Mouse (Mus musculus) cerebral cortex, adult 2 months (tissue): ENCODE data around the gene Rybp.

ENCODE experiments used
- WGBS: fragments of 180-500 bp; shearing (Covaris S2); methylation state at CpG from one replicate; pipeline ENCODE4 v1.1.7; 2018; 5-methylcytosine and 5-hydroxymethylcytosine counted together

Rybp gene

DNA sequence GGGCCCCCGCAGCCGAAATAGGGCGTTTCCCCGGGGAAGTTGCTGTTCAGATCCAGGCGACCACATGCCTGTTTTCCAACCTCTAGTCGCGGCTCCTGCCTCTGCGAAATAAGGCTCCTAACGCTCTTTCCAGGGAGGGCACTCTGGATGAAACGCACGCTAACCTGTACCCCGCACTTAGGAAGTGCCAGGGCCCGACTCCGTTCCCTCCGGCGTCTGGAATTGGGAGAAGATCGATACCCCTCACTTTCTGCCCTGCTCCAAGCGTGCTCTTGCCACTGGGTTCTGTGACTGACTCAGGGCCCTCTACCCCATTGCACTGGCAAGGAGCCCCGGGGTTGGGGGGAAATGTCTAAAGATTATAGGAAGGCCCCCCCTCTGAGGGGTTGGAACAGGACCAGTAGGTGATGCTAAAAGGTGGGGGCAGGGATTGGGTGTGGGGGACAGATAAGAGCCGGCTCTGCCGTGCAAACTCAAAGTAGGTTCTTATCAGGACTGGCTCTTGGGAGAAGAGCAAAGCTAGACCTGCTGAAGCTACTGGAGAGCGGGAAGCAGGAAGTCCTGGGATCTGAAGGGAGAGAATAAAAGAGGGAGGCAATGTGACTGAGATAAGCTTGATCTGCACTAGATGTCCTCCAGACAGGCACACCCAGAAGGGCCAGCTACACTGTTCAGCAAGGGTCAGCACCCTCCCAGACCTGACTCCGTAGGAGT lies 888 bp upstream of the Rybp start:
- 9% methylated on average over 23 of the region's 23 CpGs for WGBS

DNA sequence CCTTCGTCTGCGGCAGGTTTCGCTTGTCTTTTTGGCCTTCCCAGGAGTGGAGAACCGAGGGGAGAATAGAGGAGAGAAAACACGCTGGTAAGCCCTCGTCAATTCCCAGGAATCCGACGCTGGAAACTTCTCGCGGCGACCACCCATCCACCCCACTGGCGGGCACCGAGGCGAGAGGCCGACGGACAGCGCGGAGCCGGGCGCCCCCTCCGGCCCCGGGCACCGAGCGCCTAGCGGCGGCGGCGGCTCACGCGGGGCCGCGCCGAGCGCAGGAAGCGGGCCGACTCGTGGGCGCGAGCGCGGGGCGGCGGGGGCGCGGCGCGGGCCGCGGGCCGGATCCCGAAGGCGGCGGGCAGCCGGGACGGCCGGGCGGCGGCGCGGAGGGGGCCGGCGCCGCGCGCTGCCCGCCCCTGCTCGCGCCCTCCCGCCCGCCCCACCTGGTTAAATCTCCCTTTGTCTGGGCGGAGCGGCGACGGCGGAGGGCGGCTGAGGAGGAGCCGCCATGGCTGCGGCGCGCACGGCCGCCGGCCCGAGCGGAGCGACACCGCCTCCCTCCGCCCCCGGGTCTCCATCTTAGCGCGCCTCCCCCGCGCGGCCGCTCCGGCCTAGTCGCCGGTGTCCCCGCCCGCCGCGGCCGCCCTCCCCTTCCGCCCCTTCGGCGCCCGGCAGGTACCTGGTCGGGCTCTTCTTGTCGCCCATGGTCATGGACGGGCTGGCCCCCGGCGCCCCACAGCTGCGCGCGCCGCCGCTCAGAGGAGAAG lies 532 bp downstream of the Rybp start:
- 2% methylated on average over 117 of the region's 117 CpGs for WGBS

DNA sequence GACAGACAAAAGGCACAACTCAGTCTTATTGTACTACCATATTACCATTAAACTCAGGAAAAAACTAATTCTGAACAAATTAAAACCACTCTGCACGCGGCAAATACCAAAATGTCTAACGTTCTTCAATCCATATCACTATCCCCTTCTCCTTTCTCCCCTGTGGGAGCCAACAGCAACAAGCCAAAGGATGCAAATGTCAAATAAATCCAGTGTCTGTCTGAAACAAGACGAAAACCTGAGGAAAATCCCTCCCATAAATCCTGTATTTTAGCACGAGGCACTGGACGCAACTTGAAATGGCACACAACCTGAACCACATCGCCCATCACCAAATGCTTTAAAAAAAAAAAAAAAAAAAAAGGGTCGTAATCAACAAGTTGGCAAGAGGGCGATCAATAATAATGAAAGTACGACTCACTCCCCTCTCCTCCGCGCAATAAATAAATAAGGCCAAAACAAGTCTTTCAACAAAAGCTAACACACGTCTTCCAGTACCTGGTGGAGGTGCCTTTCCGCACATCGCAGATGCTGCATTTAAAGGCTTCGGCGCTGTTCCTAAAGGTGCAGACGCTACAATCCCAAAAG lies 1.2 kb downstream of the Rybp start:
- WGBS, result 6% methylated on average over 18 of the region's 18 CpGs

DNA sequence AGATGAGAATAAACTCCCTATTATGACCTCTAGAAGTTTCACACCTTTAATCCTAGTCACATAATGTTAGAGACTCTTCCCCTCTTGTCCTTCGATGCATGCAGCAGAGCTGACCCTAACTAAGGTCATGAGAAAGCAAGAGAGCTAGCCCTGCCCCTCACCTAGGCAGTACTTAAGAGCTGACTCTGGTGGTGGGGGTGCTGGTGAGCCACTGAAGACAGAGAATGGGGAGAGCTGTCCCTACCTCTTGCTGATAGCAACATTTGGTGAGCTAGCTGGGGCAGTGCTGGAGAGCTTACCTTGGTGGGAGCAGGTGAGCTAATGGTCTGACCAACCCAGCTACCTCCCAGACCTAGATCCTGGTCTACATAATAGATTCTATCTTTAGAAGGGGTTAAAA lies 8.4 kb downstream of the Rybp start:
- 90% methylated on average over 1 of the region's 1 CpGs for WGBS

DNA sequence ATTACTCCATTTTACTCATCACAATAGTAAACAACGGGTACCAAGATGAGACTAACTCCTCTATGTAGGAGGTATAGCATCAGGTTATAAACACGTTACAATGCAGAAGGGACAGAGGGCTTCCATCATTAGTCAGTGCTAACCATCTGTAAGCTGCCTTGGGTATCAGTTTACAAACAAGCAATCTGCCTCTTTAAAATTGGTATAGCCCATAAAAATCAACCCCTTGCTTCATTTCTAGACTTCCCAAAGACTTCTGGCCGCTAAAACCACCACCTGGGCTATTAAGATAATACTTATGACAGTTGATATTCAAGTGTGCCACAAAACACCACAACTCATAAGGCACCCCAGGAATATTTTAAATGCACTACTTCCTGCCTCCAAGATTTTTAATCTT lies 10.9 kb downstream of the Rybp start:
- WGBS, result 77% methylated on average over 3 of the region's 3 CpGs

DNA sequence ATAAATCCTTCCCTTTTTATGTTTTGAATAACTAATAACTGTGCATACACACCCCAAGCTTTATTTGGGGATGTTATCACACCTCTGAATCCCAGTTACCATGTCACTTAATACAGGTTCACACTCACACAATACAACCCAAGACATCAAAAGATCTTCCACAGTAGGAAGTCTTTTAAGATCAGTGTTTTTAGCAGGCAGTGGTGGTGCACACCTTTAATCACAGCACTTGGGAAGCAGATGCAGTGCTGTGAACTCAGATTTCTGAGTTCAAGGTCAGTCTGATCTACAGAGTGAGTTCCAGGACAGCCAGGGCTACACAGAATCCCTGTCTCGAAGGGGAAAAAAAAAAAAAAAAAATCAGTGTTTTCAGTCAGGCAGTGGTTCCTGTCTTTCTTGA lies 13.7 kb downstream of the Rybp start:
- 71% methylated on average over 1 of the region's 1 CpGs for WGBS

DNA sequence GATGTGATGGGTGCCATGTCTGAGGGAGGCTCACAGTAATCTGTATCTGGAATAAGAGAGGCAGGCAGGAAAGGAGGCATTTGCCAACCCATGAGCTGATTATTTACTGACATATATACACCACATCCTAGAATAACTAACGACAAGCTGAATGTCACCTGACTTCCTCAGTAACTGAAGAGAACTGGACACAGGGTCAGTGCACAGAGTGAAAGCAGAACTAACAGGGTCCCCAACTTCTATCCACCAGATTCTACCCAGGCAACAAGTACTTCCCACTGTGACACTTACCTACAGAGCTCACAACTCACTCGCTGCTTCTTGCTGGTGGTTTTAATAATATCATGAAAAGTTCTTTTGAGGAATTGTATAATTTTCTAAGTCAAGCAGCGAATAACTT lies 15.3 kb downstream of the Rybp start:
- 75% methylated on average over 3 of the region's 3 CpGs for whole genome bisulfite sequencing

DNA sequence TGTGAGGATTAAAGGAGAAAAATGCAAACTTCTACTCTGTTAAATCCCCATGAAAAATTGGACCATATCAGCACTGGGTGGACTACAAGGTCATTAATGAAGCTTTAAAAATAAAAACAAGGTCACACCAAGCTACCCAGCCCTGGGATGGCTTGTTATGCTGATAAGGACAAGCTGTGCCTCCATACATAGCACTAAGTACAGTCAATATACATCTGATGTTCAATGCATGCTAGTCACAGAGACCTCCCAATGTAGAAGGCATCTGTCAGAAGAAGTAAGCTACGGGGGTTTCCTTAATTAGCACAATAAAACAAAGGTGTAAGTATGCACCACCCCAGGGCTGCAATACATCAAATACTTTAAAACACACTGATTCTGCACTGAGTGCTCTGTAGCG lies 16.5 kb downstream of the Rybp start:
- 78% methylated on average over 2 of the region's 2 CpGs for WGBS

DNA sequence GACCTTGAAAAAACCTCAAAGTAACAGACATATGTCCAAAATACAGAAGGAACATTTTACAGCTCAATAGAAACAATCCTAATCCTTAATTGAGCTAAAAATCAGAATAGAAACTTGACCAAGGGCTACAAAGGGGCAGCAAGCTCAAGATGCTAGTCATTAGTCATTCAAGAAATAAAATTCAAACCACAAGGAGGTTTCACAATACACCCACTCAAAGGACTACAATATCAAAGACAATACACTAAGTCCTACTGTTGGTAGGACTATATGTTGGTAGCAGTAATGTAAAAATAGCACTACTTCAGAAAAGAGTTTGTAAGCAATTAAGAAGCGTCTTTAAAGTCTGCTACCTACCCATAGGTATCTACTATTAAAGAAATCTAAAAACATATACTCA lies 27.7 kb downstream of the Rybp start:
- 96% methylated on average over 1 of the region's 1 CpGs for WGBS

DNA sequence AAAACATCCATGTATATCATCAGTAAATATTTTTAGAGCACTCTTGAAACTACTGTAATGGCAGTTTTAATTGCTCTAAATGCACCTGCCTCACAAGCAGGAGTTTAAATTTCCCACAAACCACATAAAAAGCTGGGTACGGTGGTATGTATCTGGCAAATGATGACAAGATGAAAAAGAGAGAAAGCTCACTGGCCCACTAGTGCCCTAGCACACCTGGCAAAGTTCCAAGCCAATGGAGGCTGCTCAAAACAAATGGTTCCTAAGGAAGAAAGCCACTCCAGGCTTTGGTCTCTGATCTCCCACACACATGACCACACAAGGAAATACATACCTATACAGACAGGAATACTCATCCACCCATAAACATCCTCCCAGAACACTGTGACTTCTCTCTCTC lies 31.9 kb downstream of the Rybp start:
- 63% methylated on average over 1 of the region's 1 CpGs for WGBS

DNA sequence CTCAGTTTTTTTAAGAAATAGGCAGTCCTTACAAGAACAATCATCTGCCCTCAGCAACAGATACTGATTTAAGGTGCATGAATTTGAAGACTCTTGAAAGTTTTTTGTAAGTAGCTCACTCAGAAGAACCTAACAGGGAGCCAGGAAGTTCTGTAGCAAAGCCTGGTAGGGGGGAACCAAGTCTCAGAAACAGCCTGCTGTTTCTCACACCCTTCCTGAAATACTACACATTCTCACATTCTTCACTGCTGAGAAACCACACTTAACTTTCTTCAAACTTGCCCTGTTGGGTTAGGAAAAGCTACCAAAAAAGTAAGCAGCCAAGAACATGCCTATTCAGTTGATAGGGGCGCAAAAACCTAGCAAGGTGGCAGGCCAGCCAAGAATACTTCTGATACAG lies 32.6 kb downstream of the Rybp start:
- 66% methylated on average over 1 of the region's 1 CpGs for WGBS

DNA sequence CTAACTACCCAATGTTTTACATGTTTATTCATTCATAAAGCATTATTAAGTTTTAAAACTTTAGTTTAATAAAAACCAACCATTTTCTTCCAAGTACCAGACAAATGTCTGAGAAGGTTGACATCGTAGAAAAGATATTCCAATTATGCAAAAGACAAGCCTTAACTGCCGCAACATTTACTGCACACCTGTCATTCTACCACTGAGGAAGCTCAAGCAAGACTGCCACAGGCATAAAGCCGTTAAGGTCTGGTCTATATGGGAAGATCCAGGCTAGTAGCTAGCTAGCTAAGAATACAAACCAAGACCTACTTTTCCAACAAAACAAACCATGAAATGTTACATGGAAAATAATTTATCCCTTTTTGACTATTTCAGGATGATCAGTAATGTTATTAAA lies 42.8 kb downstream of the Rybp start:
- WGBS, result 65% methylated on average over 3 of the region's 3 CpGs

DNA sequence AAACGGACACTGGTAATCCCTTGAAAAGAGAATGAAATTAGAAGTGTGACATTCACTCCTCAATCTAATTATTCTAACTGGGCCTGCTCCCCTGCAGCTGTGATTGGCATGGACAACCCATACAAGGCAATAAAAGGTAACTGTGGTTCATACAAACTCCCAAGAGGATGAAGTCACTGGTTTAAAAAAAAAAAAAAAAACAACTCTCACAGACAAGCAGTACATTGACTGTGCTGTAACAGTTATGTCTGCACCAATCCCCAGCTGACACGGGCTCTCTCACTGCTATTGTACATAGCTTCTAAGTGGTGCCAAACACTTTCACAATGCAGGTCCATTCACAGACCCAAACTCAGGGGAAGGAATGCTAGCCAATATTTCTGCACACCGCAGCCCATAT lies 53.8 kb downstream of the Rybp start:
- WGBS, result 53% methylated on average over 3 of the region's 3 CpGs

DNA sequence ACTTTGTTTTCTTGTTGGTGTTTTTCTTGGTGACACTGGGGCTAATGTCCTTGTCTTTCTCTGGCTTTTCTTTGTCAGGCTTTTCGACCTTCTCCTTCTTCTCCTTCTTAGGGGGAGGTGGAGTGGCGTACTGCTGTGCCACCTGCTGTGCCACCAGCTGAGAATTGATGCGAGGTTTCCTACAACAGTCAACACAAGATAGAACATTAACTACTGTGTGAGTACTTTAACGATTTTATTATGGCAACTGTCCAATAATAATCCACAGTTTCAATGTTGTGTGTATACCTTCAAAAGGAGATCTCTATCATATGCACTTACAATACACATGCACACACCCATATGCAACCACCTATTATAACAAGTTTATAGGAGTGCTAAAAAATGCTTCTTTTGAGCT lies 54.2 kb downstream of the Rybp start:
- WGBS, result 57% methylated on average over 4 of the region's 4 CpGs

DNA sequence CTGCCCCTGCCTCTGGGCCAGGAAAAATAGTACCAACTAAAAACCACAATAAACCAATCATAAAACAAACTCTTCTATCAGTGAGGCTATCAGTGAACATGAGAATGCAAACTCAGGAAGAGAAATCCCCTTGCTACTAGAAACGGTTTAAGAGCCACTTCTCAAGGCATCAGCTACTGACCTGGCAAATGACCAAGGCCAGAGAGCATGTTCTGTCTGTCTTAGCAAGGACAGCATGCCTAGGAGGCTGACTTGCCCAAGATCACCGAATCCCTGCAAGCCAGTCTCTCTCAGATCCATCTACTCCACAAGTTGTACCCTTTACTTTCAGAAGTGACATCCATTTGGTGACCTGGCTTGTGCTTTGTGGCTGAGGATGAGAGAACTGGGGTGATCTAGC lies 61.1 kb downstream of the Rybp start:
- 72% methylated on average over 2 of the region's 2 CpGs for WGBS

DNA sequence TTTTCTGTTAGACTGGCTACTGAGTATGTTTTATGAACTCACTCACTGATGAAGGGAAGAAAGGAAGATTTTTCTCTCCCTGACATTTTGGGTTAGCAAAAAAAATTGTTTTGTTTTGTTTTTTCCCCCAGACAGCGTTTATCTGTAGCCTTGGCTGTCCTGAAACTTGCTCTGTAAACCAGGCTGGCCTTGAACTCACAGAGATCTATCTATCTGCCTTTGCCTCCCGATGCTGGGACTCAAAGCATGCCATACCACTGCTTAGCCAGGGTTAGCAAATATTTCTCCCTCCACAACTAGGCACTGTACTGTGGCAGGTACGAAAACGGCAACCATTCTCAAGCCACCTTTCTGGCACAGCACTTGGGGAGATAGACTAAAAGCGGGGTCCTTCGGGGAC lies 63.4 kb downstream of the Rybp start:
- 97% methylated on average over 6 of the region's 6 CpGs for WGBS

DNA sequence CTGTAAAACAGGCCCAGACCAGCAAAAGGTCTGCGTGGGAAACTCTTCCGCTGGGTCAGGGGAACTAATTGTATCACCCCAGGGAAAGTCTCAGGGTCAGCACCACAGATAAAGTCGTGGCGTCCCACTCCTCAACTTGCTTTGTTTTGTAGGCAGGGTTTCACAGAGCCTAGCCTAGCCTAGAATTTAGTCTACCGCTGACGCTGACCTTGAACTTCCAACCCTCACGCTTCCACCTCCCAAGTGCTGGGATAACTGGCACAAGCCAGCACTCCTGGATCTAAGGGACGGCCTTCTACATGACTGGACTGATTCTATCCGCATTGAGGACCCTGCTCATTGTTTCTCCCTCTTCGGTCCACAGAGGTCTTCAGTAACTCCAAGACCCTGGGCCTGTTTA lies 63.9 kb downstream of the Rybp start:
- 97% methylated on average over 10 of the region's 10 CpGs for WGBS

DNA sequence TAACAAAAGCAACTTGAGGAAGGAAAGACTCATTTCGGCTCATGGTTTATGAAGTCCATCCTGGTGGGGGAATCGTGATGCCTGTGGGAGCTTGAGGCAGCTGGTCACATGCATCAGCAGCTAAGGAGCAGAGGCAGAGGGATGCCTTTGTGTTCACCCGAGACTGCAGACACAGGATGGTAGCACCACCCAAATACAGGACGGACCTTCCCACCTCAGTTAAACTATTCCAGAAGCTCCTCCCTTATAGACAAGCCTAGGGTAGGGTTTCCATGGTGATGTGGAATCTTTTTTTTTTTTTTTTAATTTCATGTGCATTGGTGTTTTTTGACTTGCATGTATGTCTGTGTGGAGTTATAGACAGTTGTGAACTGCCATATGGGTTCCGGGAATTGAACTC lies 64.4 kb downstream of the Rybp start:
- 90% methylated on average over 5 of the region's 5 CpGs for WGBS

DNA sequence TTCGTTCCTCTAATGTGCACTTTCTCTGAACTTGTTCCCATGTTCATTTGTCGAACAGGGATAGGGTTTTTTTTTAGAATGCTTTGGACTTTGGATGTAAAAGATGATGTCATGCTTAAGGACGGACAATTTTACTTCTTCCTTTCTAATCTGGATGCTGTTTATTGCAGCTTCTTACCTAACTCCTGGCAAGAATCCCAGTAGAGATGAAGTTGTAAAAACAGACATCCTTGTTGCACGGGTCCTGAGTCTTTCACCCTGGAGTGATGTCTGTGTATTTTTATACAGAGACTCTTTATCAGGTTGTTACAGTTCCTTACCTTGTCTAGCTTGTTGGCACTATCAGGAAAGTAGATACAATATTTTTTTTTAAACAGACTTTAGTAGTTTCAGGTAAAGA lies 65.5 kb downstream of the Rybp start:
- 39% methylated on average over 4 of the region's 4 CpGs for WGBS

DNA sequence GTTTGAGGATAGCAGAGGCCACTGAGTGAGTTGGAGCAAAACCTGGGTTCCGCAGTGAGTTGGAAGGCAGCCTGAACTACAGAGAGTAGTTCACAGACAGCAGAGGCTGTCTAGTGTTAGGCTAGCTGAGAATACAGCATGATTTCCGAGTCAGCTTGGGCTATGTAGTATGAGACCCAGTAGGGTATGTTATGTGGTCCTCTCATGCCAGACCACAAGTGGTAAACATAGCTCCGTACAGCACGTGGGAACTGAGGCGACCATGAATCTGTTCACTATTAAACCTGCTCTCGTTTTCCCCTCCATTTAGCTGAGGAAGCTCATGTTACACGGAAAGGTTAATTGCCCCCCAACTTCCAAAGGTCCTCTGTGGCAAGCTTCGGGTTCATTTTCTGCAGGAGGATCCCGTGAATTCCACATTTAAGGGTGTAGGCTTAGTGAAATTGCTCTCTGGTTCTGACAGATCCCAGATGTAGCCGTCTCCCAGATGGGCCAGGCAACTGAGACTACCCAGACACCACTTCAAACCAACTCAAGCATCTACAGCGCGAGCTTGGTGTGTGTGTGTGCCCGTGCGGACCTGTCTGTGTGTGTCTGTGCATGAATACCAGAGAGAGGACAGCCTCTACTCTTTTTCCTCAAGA lies 66.2 kb downstream of the Rybp start:
- 94% methylated on average over 14 of the region's 14 CpGs for WGBS

DNA sequence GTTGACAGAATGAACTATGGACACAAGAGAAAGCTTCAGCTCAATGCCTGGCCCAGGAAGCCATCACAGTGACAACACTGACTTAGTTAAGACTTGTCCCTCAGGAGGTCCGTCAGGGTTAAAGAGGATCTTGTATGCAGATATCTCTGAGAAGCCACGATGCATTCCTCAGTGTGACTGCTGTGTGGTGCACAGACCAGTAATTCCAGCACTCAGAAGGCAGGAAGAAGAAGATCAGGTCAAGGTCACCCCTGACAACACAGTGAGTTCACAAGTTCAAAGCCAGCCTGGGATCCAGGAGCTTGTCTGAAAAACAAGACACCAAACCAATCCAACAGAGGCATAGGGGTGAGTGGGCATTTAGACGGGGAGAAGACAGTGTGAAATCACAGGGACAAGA lies 67.3 kb downstream of the Rybp start:
- WGBS, result 89% methylated on average over 3 of the region's 3 CpGs

DNA sequence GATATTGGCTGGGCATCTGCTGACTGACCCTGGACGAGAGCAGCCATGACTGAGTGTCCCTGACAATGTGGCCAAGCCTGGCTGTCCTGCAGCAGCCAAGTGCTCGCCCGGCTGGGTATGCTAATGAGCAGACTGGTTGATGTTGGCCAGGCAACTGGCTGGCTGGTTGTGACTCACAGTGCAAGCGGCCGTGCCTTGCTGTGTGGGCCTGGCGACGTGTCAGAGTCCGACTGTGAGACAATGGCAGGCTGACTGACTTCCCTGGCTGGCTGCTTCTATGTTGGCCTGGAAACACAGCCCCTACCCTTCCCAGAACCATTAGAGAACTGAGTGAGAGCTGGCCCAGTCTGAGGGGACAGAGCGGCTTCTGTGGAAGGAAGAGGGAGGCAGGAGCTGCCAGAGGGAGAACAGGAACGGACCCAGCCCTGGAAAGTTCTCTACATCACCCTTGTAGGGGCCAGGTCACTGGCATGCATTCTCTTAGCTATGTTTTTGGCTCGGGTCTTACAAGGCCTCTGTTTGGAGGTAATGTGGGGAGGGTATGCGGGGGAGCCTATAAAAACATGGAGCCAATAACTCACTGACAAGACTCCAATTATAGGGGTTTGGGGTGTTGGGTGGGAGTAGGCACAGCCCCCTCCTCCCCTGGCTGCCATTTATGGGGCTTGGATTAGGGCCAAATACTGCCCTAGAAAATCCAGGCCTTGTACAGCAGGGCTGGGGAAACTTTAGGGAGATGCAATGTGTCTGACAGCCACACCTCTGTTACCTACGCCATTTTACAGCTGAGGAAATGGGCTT lies 68.5 kb downstream of the Rybp start:
- WGBS, result 51% methylated on average over 13 of the region's 13 CpGs
